Mouse (Mus musculus): ENCODE results near the gene Tedc2. TPM values are rescaled to one million over a fixed set of nuclear protein-coding genes. Genes with fewer than 3 reads are reported as not detected.

The Tedc2 gene
- total and polyA plus RNA-seq, 3 experiments, result 22.6 to 24.6 TPM; not detected in 1

GRCm38 (mm10) chr17:24171738-24172137 lies 48.9 kb downstream of the Tedc2 start:
- TF ChIP-seq UBTF (IDR thresholded peaks at IDR 0.05; ENCODE audit: borderline replicate concordance, insufficient read depth, low read depth, low read length) (no peak), TCF12 (IDR thresholded peaks at IDR 0.05; ENCODE audit: low read depth, low read length) (no peak), MAZ (IDR thresholded peaks at IDR 0.05; ENCODE audit: low read depth, low read length) (no peak), TAL1 (IDR thresholded peaks at IDR 0.05; ENCODE audit: low read length) (no peak), TBP (IDR thresholded peaks at IDR 0.05; ENCODE audit: low read depth, low read length) (no peak), NRF1 (IDR thresholded peaks at IDR 0.05; ENCODE audit: insufficient read depth, low read depth, low read length, poor library complexity, severe bottlenecking) (no peak), CTCF (IDR thresholded peaks at IDR 0.05 in 2 of 3, conservative IDR thresholded peaks at IDR 0.05 in 1 of 3; ENCODE audit: control insufficient read depth in 1 of 3, insufficient read depth in 1 of 3, low read depth in 2 of 3, low read length in 3 of 3, poor library complexity in 1 of 3, severe bottlenecking in 1 of 3) (no peak), CHD1 (IDR thresholded peaks at IDR 0.05; ENCODE audit: low read depth, low read length) (no peak), SMC3 (IDR thresholded peaks at IDR 0.05; ENCODE audit: low read depth, low read length) (no peak), RCOR1 (IDR thresholded peaks at IDR 0.05; ENCODE audit: low read depth, low read length) (no peak)
- H3K4me1 ChIP-seq (ENCODE audit: control insufficient read depth in 1 of 2, insufficient read depth in 2 of 2, low read length in 2 of 2), result peaks cover 11 to 33% of the 10 kb centered on the region in 2 experiments
- no peaks in the 10 kb centered on the region for H3K27me3 ChIP-seq (ENCODE audit: control insufficient read depth in 1 of 2, insufficient read depth in 2 of 2, low read length in 2 of 2)
- H3K9me3 ChIP-seq (replicated peaks; ENCODE audit: insufficient read depth, low read length), result no peaks in the 10 kb centered on the region
- H3K36me3 ChIP-seq (ENCODE audit: control insufficient read depth in 1 of 2, insufficient read depth in 2 of 2, low read length in 2 of 2), result peaks cover 2 to 26% of the 10 kb centered on the region in 2 experiments
- peak overlapping the region; percentile 96; the same call in 1 of the 2 replicates for H3K9ac ChIP-seq (ENCODE audit: control insufficient read depth, low read depth, low read length, poor library complexity, severe bottlenecking)
- peak overlapping the region; percentile 97 for H3K27ac ChIP-seq (ENCODE audit: control insufficient read depth, low read depth, low read length)
- no peak overlapping the region for H3K4me3 ChIP-seq (ENCODE audit: control insufficient read depth in 1 of 2, insufficient read depth in 1 of 2, low read depth in 2 of 2, low read length in 2 of 2)
- peaks cover 30% of the 10 kb centered on the region for H3K79me2 ChIP-seq (ENCODE audit: control insufficient read depth, insufficient read depth, low read length, poor library complexity)
- DNase-seq (ENCODE audit: low read depth, low spot score), result no peak

- H3K27ac ChIP-seq (ENCODE audit: control insufficient read depth, low read depth, low read length), result peak overlapping the region; percentile 97
- H3K79me2 ChIP-seq (ENCODE audit: control insufficient read depth, insufficient read depth, low read length, poor library complexity), result peaks cover 34% of the 10 kb centered on the region
- H3K4me1 ChIP-seq (ENCODE audit: control insufficient read depth in 1 of 2, insufficient read depth in 2 of 2, low read length in 2 of 2), result peaks cover 11 to 33% of the 10 kb centered on the region in 2 experiments
- H3K27me3 ChIP-seq (ENCODE audit: control insufficient read depth in 1 of 2, insufficient read depth in 2 of 2, low read length in 2 of 2), result no peaks in the 10 kb centered on the region
- H3K9ac ChIP-seq (ENCODE audit: control insufficient read depth, low read depth, low read length, poor library complexity, severe bottlenecking), result peak overlapping the region; percentile 96
- peaks cover 4 to 28% of the 10 kb centered on the region in 2 experiments for H3K36me3 ChIP-seq (ENCODE audit: control insufficient read depth in 1 of 2, insufficient read depth in 2 of 2, low read length in 2 of 2)
- peak; percentile 72 for DNase-seq (ENCODE audit: low read depth, low spot score)
- peak overlapping the region; percentile 81 to 88 for H3K4me3 ChIP-seq (ENCODE audit: control insufficient read depth in 1 of 2, insufficient read depth in 1 of 2, low read depth in 2 of 2, low read length in 2 of 2)
- no peaks in the 10 kb centered on the region for H3K9me3 ChIP-seq (replicated peaks; ENCODE audit: insufficient read depth, low read length)
- TF ChIP-seq RCOR1 (IDR thresholded peaks at IDR 0.05; ENCODE audit: low read depth, low read length) (no peak), MYB (IDR thresholded peaks at IDR 0.05; ENCODE audit: low read depth, low read length) (no peak), POLR2AphosphoS5 (IDR thresholded peaks at IDR 0.05; ENCODE audit: borderline replicate concordance, low read depth, low read length) (no peak), USF2 (IDR thresholded peaks at IDR 0.05; ENCODE audit: borderline replicate concordance in 1 of 2, insufficient read depth in 1 of 2, low read depth in 1 of 2, low read length in 2 of 2) (no peak), KAT2A (conservative IDR thresholded peaks at IDR 0.05; ENCODE audit: low read depth, low read length) (no peak), ZMIZ1 (IDR thresholded peaks at IDR 0.05; ENCODE audit: low read depth, low read length) (no peak), GATA1 (IDR thresholded peaks at IDR 0.05; ENCODE audit: low read depth, low read length) (no peak), MEF2A (IDR thresholded peaks at IDR 0.05; ENCODE audit: extremely low read depth, insufficient replicate concordance, low read depth, low read length, poor library complexity, severe bottlenecking) (no peak), JUND (IDR thresholded peaks at IDR 0.05; ENCODE audit: low read depth, low read length) (no peak), NELFE (IDR thresholded peaks at IDR 0.05; ENCODE audit: low read depth, low read length) (peak; percentile 31; the same call in 1 of the 2 replicates), MAFK (IDR thresholded peaks at IDR 0.05; ENCODE audit: borderline replicate concordance, low read depth, low read length) (no peak), ZKSCAN1 (IDR thresholded peaks at IDR 0.05; ENCODE audit: low read depth, low read length) (no peak), HCFC1 (IDR thresholded peaks at IDR 0.05; ENCODE audit: low read depth, low read length) (peak; percentile 4; the same call in 1 of the 2 replicates), TCF12 (IDR thresholded peaks at IDR 0.05; ENCODE audit: low read depth, low read length) (0 out of 2 replicates have a peak, but pooled peaks have one; percentile 6), ELF1 (IDR thresholded peaks at IDR 0.05; ENCODE audit: low read depth, low read length) (no peak), MAZ (IDR thresholded peaks at IDR 0.05; ENCODE audit: low read depth, low read length) (0 out of 2 replicates have a peak, but pooled peaks have one; percentile 37), MAX (IDR thresholded peaks at IDR 0.05; ENCODE audit: low read length) (peak; percentile 24; the same call in 1 of the 2 replicates), CTCF (IDR thresholded peaks at IDR 0.05 in 2 of 3, conservative IDR thresholded peaks at IDR 0.05 in 1 of 3; ENCODE audit: control insufficient read depth in 1 of 3, insufficient read depth in 1 of 3, low read depth in 2 of 3, low read length in 3 of 3, poor library complexity in 1 of 3, severe bottlenecking in 1 of 3) (no peak), ZNF384 (IDR thresholded peaks at IDR 0.05; ENCODE audit: low read depth, low read length) (no peak), MXI1 (IDR thresholded peaks at IDR 0.05; ENCODE audit: low read depth, low read length) (peak; percentile 60), TBP (IDR thresholded peaks at IDR 0.05; ENCODE audit: low read depth, low read length) (no peak), USF1 (IDR thresholded peaks at IDR 0.05; ENCODE audit: low read depth, low read length) (peak; percentile 47; the same call in 1 of the 2 replicates), TAL1 (IDR thresholded peaks at IDR 0.05; ENCODE audit: low read length) (no peak), NRF1 (IDR thresholded peaks at IDR 0.05; ENCODE audit: insufficient read depth, low read depth, low read length, poor library complexity, severe bottlenecking) (no peak), EP300 (IDR thresholded peaks at IDR 0.05; ENCODE audit: low read depth in 1 of 2, low read length in 2 of 2) (peak in 1 of 2 experiments; percentile 41; a peak in 2 of 4 replicates)
Measured at GRCm38 (mm10) chr17:24170729-24171128, 49.9 kb downstream of the Tedc2 start.

Measured in MEL (cell line).